Mouse (Mus musculus) thymus, adult 2 months (tissue): Measurements from ENCODE around the gene Rad9a.

Experiments
- CTCF ChIP-seq: fragments of 200-500 bp; IDR thresholded peaks from 2 replicates; pipeline ENCODE4 v1.5.1; 2012; ENCODE audit warnings: mild to moderate bottlenecking, control low read depth, low read length, moderate library complexity, borderline replicate concordance; ENCODE audit not compliant: control insufficient read depth, poor library complexity, insufficient read depth; ENCODE audit errors: extremely low read depth
- POLR2A ChIP-seq: fragments of 200-500 bp; IDR thresholded peaks from 2 replicates; pipeline ENCODE4 v1.6.1; 2012; ENCODE audit warnings: mild to moderate bottlenecking, low read length, control low read depth, moderate library complexity; ENCODE audit not compliant: control insufficient read depth, poor library complexity, insufficient read depth; ENCODE audit errors: extremely low read depth

DNA sequence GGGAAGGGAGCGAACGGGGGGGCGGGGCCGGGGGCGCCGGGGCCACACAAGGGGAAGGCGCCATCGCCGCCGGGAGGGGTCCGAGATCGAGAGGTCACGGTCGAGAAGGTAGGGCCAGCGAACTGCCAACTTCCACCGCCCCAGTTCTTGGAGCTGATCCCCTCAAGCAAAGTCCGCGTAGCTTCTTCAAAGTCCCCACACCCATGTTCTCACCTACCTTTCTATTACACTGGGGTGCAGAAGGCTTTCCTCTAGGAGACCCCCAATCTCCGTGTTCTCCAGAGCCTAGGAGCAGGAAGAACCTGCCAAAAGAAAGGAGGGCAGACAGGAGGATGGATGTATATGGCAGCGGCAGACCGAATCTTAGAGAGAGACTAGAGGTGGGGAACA is 14.0 kb upstream of the Rad9a start:
- TF ChIP-seq CTCF: no peak
- no peak for TF ChIP-seq POLR2A
